Mouse (Mus musculus) adrenal gland, postnatal 36 days (tissue): ENCODE data around the gene Prm2. TPM values are rescaled to one million over a fixed set of nuclear protein-coding genes. Genes with fewer than 3 reads are reported as not detected.

Experiments used
- DNase-seq, 2 experiments: peaks; one replicate each; pipeline ENCODE4 v3.0.0; 2021; ENCODE audit warnings: mixed read lengths in 1 of 2
- long read RNA-seq, 2 experiments: library from polyadenylated mRNA; stranded (forward); transcript quantifications; one replicate each; pipeline ENCODE4 v2.0.0; 2021; ENCODE audit warnings: borderline sequencing depth in 2 of 2
- total RNA-seq, 2 experiments: library from RNA; stranded (reverse); gene quantifications; 2 replicates each; pipeline ENCODE4 v1.2.3; 2021

Prm2 gene
- not detected for total RNA-seq
- long read RNA-seq, experiment 1, result 0 reads
- long read RNA-seq, experiment 2, result 0 reads

DNA sequence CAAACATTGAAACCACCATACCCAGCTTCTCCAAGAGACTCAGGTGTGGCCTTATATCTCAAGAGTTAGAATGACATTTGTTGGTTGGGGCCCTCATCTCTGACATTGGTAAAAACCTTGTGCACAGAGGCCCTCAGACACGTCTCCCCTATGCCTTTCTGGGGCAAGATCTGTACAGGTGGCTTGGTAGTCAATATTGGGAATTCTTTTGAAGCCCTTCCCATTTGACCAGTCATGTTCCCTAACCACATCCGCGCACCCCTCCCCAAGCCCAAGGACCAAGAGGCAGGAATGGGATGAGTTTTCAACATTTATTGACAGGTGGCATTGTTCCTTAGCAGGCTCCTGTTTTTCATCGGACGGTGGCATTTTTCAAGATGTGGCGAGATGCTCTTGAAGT, at the start of gene Prm2:
Gene Prm2 (minus strand): TSS at position 101 of the 400 bp plus-strand sequence.
- DNase-seq, result no peak

DNA sequence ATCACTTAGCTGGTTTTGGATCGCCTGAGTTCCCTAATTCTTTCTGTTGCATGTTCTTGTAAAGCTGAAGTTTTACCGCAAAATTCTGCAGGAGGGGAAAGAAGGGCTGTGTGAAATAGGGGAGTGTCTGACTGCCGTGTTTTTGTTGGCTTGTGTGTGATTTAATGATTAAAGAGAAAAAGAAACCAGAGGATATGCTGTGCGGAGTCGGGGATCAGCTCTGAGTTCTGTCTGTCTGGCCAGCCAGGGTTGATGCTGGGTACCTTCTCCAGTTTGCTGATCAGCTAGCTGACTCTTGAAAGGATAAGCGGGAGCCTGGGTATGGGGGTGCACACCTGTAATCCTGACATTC, 48.4 kb upstream of the Prm2 start:
- no peak for DNase-seq

DNA sequence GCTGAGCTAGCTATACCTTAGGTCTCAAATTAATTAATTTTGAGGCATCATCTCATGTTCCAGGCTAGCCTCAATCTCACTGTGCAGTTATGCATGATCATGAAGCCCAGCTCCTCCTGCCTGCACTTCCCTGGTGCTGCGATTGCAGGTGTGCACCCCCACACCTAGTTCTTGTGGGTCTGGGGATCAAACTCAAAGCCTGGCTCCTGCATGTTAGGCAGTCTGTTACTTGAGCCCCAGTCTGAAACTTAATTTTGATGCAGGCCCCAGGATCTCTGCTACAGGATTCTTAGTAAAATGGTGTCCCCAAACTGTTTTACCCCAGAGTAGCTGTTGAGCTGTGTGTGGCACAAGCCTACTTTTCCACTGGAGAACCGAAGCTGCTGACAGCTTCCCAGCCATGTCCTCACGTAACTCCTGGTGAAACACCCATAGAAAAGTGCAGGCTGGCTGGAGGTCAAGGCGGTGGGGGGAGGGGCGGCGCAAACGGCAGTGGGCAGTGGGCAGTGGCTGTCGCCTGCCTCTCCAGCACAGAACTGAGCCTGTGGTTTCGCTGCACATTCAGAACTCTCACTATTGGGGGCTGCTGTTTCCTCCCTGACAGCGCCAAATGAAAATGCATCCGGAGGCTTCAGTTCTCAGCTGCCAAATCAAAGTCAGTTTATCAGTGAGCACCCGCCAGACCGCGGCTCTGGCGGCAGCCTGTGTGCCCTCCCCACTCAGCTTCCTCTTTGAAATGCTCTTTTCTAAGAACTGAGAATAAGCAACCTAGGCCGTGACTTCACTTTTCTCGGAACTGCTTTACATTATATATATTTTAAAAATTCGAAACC, 47.8 kb upstream of the Prm2 start:
- DNase-seq, result peak; percentile 40 to 68

DNA sequence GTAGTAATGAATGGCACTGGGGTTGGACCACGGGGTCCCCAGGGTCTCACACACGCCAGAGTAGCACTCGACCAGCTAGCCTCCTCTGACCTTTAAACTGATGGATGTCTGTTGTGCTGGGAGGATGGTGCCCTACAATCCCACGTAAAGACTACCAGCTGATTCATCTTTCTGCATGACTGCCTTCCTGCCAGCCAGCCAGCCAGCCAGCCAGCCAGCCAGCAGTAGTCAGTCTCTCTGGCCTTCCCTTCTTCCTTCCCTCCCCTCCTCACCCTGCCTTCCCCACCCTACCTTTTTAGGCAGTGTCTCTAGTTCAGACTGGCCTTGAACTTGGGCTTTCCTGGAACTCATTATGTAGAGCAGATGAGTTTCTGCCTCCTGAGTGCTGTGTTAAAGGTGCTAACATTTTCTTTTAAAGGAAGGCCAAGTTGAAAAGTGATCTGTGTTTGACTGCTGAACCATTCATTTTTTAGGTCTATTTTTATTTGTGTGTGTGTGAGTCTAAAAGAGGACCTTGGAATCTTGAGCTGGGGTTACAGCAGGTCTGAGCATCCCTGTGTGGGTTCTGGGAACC, 46.4 kb upstream of the Prm2 start:
- peak; percentile 51 to 64 for DNase-seq

DNA sequence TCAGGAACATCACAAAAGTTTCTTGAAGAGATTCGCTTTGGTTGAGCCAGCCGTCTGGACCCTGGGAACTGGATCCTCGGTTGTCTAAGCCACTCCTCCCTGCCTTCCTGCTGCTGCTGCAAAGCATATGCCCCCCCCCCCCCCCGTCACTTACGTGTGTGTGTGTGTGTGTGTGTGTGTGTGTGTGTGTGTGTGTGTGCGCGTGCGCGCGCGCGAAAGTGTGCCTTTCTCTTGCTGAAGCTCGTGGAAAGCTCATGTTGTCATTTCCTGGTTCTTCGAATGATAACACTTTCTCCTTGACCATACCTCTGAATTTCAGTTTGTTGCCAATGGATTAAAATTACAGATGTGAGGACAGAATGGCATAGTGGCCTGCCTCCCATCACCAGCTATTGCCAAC, 44.1 kb upstream of the Prm2 start:
- no peak for DNase-seq

DNA sequence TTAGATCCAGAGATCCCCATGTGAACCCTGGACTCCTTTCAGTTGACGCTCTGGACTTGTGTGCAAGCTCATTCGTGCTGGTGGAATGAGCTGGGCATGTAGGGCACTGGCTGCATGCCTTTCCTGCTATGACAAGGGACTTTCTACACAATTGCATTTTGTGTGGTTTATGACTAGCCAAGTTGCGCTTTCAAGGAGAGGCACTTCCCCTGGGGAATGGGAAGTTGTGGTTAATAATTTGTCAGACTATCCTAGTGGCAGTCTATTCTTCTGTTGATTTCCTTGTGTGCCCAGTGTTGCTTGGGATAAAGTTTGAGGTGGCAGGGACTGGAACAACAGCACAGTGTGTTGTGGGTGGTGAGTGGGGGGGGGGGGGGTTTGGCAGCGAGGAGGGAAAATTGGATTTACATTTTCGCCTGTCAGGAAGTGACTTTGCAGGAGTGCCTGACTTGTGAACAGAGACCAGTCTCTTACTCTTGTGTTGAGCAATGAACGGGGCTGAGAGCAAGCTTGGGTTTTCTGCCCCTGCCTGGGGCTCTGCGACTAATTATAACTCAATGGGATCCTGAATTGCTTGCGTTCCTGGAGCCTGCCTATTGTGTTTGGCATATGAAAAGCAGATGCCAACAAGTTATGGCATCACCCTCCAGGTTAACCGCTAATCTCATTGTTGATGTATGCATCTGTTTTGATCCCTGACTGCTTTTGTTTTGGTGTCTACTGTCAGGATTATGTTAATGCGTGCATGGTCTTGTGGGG, 42.7 kb upstream of the Prm2 start:
- no peak for DNase-seq

DNA sequence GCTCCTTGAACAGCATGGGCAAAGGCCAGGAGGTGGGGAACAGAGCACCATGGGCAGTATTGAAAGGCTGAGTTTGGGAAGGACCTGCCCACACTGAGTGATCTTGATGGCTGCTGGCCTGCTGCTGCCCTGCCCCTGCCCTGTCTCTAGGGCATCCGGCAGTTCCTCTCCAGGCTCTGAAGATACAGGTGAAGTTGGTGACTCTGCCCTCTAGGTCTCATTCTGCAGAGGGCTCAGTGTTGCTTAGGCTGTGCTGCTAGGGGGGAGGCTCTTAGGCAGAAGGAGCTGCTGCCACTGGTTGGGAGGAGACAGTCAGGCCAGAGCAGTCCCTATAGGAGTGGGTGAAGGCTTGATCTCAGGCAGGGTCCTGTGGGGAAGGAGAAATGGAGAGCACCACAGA, 42.0 kb upstream of the Prm2 start:
- no peak for DNase-seq

DNA sequence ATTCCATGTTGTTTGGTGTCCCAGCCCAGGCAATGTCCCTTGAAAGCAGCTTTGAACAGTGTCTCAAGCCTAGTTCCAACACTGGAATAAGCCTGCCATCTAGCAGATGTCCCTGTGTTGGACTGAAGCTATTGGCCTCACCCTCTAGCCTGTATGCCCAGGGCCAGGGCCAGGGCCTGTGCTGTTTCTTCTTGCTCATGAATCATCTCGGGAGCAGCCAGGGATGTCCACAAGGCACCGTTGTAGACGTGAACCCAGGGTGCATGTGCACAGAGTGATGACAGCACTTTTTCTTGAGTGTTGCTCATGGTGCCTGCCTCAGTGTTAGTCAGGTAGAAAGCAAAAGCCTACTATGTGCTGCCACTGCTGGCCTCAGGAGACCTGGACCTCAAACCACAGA, 41.3 kb upstream of the Prm2 start:
- peak in 1 of 2 experiments; percentile 40 for DNase-seq

DNA sequence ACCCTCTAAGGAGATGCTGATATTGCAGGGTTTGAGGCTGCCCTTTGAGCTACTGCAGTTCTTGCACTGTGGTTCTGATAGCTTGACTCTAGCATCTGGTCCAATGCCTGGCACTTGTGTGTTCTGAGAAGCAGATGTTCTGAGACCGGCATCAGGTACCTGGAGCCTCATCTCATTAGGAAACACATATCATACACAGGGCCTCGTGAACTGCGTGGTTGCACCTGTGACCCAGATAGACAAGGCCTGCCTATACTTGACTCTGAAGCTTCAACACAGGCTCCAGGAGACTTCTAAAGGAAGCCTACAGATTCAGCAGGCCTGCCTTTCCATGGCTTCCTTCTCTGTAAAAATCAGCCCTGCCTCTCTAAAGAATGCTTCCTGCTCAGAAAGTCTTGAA, 40.5 kb upstream of the Prm2 start:
- no peak for DNase-seq

DNA sequence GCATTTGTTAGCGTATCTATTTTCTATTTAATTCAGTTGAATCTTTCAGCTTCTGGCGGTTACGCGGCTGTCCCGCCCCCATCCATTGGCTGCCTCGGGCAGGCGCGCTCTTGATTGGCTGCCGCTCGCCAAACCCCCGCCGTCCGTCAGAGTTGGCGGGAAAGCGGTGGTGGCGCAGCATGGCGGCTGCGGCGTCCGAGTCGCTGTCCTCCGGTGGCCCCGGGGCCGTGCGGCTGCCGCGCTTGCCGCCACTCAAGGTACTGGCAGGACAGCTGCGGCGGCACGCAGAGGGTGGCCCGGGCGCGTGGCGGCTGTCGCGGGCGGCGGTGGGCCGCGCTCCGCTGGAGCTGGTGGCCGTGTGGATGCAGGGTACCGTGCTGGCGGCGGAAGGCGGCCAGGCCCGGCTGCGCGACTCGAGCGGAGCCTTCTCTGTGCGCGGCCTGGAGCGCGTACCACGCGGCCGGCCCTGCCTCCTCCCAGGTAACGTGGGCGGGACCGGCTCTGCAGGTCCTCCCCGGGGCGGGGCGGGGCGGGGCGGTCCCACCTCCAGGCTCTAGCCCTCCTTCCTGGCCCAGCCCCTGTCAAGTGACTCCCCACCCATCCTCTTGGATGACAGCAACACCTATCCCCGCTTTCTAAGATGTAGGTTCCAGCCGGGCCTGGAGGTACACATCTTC, 39.1 kb upstream of the Prm2 start, which contains the start of gene Rmi2:
Gene Rmi2 (plus strand): TSS at position 149 of the 677 bp plus-strand sequence.
- DNase-seq, result peak; percentile 92 to 94

DNA sequence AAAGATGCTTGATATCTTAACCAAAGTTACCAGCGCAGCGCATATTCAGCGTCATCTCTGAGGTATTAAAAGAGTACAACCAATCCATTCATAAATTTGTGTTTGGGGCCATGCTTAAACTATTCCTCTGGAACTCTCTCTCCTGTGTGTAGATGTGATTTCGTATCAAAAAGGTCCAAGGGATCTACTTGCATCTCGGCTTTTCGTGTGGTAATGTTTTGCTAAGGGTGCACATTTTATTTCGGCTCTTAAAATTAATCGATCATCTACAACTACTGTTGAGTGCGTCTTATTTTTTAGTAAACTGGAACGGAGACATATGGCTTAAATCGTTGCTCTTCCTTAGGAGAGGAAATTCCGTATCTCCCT, 38.6 kb upstream of the Prm2 start:
- DNase-seq, result no peak

DNA sequence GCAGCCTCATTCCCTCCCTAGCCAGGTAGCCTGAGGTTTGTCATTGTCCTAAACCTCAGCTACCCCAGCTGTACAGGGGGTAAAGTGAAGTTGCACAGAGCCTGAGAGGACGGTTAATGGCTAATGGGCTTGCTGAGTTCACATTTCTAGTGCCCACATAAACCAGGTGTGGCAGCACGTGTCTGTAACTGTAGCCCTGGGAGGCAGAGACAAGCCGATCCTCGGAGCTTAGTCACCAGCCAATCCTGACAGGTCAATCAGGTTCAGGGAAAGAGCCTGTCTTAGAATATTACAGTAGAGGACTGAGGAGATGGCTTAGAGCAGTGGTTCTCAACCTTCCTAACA, 32.5 kb upstream of the Prm2 start:
- DNase-seq, result no peak

DNA sequence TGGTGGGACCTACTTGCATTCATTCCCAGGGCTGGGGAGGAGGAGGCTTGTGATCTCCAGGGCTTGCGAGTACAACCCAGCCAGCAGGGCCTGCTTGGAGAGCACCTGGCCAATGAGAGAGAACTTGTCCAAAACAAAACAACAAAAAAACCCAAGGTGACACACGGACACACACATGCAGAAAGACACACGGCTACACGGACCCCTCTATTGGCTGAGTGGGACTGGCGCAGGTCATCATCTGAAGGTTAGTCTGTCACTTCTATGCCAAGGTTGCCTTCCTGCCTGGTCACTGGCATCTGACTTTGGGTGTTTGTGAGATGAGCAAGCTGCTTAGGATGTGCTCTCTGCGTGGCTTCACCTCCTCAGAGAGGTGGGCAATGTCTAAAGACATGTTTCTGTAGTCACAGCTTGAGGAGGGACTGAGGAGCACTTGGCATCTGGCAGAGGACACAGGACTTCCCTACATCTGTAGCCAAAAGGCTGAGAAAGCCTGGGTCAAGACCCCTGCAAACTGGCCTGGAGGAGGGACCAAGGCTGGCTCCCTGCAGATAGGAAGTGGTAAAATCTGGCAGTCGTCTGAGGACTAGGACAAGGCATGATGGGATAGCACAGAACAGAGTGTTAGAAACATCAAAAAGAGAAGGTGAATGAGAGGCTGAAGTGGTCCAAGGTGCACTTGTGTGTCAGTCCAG, 32.0 kb upstream of the Prm2 start:
- DNase-seq, result no peak

DNA sequence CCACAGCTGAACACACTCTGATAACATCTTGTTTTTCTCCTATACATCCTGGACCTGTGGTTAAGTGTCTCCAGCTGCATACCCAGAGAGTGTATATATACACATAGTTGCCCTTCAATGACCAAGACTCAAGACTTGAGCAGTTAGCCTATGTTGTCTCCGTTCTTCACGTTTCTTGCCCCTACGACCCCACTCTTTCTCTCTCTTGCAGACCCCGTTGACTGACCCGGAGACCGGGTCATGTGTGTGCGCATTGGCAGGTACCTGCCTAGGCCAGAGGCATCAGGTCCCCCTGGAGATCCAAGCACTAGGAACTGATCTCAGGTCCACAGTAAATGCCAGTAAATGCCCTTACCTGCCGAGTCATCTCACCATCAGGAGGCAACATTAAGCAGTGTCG, 31.3 kb upstream of the Prm2 start:
- no peak for DNase-seq

DNA sequence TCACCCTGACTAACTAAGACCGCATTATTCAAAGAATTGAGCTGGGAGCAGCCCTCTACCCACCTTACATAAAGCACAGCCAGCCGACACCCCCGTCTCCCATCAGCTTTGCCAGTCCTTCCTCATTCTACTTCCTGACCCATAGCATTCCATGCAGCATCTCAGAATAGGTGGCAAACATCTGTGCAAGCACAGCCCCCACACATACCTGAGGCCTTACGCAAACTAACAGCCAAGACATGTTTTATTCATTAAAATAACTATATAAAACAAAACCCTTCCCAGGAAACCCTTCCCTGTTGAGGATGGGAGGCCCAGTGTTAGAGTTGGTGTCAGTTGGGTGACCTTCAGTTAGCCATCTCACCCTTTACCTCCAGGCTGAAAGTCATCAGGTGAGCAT, 29.9 kb upstream of the Prm2 start:
- DNase-seq, result no peak

DNA sequence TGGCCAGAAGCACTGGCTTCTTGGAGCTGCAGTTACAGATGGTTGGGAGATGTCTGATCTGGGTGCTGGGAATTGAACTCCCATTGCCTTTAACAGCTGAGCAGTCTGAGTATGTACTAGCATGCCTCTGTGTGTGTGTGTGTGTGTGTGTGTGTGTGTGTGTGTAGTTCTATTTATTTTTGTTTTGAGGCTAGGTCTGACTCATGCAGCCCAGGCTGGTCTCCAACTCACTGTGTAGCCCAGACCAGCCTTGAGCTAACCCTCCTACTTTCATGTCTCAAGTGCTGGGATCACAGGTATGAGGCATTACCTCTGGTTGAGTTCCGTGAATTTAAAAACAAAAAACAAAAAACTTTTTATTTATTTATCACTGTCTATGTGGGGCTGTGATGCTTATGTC, 28.6 kb upstream of the Prm2 start:
- peak in 1 of 2 experiments; percentile 17 for DNase-seq

DNA sequence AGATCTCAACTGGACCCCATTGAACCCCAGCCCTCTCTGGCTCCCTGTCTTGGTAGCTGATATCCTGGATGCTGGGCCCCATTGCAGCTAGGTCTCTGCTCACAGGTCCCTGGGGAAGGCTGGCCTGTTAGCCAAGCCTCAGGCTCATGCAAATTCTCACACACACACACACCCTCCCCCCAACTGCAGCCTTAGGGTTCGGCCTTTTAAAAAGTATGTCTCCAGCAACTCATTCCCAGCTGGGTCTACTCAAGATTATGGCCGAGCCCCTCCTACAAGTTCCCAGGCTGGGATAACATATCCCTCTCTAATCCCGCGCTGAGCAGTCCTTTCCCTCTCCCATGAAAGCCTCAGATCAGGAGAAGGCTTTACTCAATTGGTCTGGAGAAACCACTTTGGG, 25.5 kb upstream of the Prm2 start:
- no peak for DNase-seq

DNA sequence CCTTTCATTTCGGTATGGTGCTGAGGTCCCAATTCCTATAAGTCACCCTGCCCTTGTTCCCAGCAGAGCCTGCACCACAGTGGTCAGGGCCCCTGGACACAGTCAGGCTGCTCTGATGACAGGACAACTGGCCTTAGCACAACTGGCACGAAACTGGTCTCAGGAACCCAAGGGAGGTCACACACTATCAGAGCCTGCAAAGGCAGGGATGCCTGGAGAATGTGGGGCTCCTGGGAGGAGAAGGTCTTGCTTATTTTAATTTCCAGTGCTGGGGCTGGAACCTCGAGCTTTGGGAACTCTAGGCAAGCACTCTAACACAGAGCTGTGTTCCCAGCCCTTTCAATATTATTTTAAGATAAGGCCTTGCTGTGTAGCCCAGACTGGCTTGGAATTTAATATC, 24.0 kb upstream of the Prm2 start:
- no peak for DNase-seq

DNA sequence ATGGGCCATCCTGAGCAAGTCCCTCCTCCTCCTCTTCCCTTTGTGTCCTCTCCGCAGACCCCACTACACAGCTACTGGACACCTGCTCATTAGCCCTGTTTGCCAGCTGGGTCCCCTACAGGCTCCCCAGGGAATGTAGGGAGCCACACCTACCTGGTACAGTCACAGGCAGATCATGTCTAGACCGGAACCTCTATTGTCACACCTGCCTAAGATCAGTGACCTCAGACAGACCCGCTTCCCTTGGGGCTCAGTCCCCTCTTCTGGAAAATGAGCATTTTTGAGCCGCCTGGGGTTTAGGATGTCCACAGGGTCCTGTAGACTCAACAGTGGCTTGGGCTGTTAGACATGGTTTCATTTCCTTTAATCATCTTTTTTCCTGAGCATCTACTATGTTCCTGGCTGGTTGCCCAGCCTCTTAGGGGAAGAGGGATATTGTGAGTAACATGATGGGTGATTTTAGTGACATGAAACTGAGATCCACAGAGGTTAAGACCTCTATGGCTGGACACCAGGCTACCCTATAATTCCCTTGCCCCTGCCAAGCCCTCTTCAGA, 22.7 kb upstream of the Prm2 start:
- no peak for DNase-seq

DNA sequence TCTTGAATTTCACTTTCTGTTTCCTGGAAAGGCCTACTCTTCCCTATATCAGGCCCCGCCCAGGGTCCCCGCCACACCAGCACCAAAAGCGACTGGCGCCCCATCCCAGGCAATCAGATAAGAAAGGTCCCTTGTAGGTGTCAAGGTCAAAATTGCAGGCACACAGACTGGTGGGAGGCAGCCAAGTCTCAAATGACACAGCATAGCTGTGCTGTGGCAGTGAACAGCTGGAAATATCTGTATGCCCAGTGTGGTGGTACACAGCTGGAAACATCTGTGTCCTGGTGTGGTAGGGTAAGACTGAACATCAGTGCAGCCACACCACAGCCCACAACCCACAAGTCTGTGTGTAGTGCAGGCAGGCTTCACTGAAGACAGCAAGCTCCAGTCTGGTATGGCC, 18.9 kb upstream of the Prm2 start:
- DNase-seq, result peak; percentile 48 to 57

DNA sequence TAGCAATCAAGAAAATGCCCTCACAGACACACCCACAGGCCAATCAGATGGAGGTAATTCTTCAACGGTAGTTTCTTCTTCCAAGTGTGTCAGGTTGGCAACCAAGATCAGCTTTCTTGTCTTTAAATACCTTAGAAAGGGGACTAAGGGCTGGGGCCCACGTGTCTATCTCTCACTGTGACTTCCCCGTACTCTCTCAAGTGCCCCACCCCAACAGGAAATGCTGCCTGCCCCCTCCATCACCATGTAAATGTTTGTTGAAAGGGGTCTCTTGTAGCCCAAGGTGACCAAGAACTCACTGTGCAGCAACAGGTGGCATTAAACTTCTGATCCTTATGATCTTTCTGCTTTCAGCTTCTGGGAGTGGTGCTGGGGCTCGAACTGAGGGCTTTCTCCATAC, 17.8 kb upstream of the Prm2 start:
- DNase-seq, result no peak

DNA sequence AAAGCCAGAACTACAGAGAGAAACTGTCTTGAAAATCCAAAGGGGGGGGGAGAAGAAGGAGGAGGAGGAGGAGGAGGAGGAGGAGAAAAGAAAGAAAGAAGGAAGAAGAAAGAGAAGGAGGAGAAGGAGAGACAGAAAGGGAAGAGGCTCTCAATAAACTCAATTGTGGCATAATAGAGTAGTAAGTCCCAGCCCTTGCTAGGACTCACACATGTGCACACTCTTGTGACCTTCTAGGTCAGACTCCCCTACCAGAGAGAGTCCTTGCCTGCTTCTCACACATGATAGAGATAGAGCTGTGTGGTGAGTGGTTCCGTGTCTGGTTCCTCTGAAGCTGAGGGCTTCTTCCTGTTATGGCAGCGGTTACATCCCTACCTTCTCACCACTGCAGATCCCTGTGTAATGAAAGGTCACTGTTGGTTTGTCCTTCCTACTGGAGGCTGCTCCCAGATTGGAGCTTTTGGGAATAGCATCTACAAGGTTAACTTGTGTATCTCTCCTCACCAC, 17.0 kb upstream of the Prm2 start, which contains the start of gene Gm11172:
Gene Gm11172 (plus strand): TSS at position 51 of the 507 bp plus-strand sequence.
- DNase-seq, result no peak
